Mouse (Mus musculus) brain, embryonic 14.5 days (tissue): ENCODE data around the gene Dad1.

ENCODE experiments used
- CTCF ChIP-seq: fragments of 200-500 bp; IDR thresholded peaks from 2 replicates; pipeline ENCODE4 v1.5.1; 2012; ENCODE audit warnings: inconsistent platforms, mild to moderate bottlenecking, moderate library complexity, borderline replicate concordance; ENCODE audit not compliant: insufficient read depth, insufficient read length; ENCODE audit errors: extremely low read depth
- POLR2A ChIP-seq: fragments of 200-500 bp; IDR thresholded peaks from 2 replicates; pipeline ENCODE4 v1.6.1; 2012; ENCODE audit warnings: mild to moderate bottlenecking, inconsistent platforms, borderline replicate concordance; ENCODE audit not compliant: poor library complexity, insufficient read depth, insufficient read length, severe bottlenecking; ENCODE audit errors: extremely low read depth

DNA sequence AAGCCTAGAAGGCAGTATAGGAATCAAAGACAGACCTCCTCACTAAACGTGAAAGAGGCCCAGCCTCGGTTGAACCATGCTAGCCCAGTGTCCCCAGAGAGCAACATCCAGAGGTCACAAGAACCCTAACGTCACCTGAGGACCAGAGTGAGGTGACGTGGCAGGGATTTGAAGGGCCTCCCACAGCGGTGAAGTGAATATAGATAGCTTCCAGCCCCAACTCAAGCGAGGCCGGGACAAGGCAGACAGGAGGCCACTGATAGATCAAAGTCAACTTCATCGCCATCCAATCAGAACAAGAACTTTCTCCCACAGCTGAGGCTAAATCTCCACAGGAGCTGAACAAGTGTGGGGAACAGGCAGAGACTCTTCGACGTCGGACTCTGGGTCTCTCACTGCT is 28.2 kb downstream of the Dad1 start:
- TF ChIP-seq CTCF (no peak), POLR2A (no peak)
